Mouse (Mus musculus) ES-Bruce4 (cell line): ENCODE measurements around the gene D930048N14Rik. TPM values are rescaled to one million over a fixed set of nuclear protein-coding genes. Genes with fewer than 3 reads are reported as not detected.
"Not testable (repeated sequence)": the region's sequence is repeated elsewhere in the genome, so short reads cannot be mapped to it uniquely, and the experiment has no call there.

Experiments
- H3K27ac ChIP-seq: 2 replicates; pipeline ENCODE4 v1.5.1; 2012; ENCODE audit warnings: low read length, inconsistent platforms; ENCODE audit not compliant: insufficient read depth
- H3K27me3 ChIP-seq: 2 replicates; pipeline ENCODE4 v1.6.1; 2012; ENCODE audit warnings: mild to moderate bottlenecking, low read length, inconsistent platforms; ENCODE audit not compliant: control insufficient read depth, poor library complexity, insufficient read depth, severe bottlenecking
- H3K36me3 ChIP-seq: 2 replicates; pipeline ENCODE4 v1.6.1; 2012; ENCODE audit warnings: inconsistent platforms, mild to moderate bottlenecking, low read length, moderate library complexity; ENCODE audit not compliant: control insufficient read depth, poor library complexity, insufficient read depth, severe bottlenecking
- H3K4me1 ChIP-seq: one replicate; pipeline ENCODE4 v1.8.1; 2011; ENCODE audit warnings: low read length; ENCODE audit not compliant: control insufficient read depth, insufficient read depth
- H3K4me3 ChIP-seq: 2 replicates; pipeline ENCODE4 v1.5.1; 2011; ENCODE audit warnings: low read depth, mild to moderate bottlenecking, low read length
- H3K9ac ChIP-seq: 2 replicates; pipeline ENCODE4 v1.6.1; 2012; ENCODE audit warnings: low read depth, mild to moderate bottlenecking, inconsistent platforms; ENCODE audit not compliant: poor library complexity, severe bottlenecking
- H3K9me3 ChIP-seq: replicated peaks from 2 replicates; pipeline ENCODE4 v1.6.1; 2012; ENCODE audit warnings: mild to moderate bottlenecking, low read length, inconsistent platforms; ENCODE audit not compliant: control insufficient read depth, poor library complexity, insufficient read depth, severe bottlenecking
- CTCF ChIP-seq: IDR thresholded peaks from one replicate; pipeline ENCODE4 v1.8.1; 2011; ENCODE audit warnings: low read depth, low read length
- EP300 ChIP-seq: IDR thresholded peaks from 2 replicates; pipeline ENCODE4 v1.6.1; 2011; ENCODE audit warnings: low read depth, low read length; ENCODE audit not compliant: insufficient read depth
- POLR2A ChIP-seq: IDR thresholded peaks from one replicate; pipeline ENCODE4 v1.8.1; 2011; ENCODE audit warnings: low read length; ENCODE audit not compliant: insufficient read depth
- polyA plus RNA-seq: library from polyadenylated mRNA; stranded (reverse); fragments of >200 nt; gene quantifications from 2 replicates; pipeline ENCODE4 v1.2.4, GENCODE M21; 2011; ENCODE audit warnings: low read depth; ENCODE audit not compliant: missing spikeins, insufficient read depth, insufficient read length

The D930048N14Rik gene
- polyA plus RNA-seq, 1 experiment: 10.1 TPM

- TF ChIP-seq POLR2A: no peak
- no peak for TF ChIP-seq EP300
- TF ChIP-seq CTCF: no peak
- H3K9ac ChIP-seq: peak overlapping the region; percentile 78
- H3K4me3 ChIP-seq: peak overlapping the region; percentile 88
- peaks cover 8% of the 10 kb centered on the region for H3K36me3 ChIP-seq
- H3K4me1 ChIP-seq: no peaks in the 10 kb centered on the region
- H3K27me3 ChIP-seq: no peaks in the 10 kb centered on the region
- no peaks in the 10 kb centered on the region for H3K9me3 ChIP-seq
- peak overlapping the region; percentile 96 for H3K27ac ChIP-seq
These were observed 38.6 kb downstream of the D930048N14Rik start for GRCm38 (mm10) chr11:51689343-51689742.

- not testable (repeated sequence) for H3K4me1 ChIP-seq, H3K9me3 ChIP-seq, H3K4me3 ChIP-seq, H3K36me3 ChIP-seq, H3K27ac ChIP-seq, H3K9ac ChIP-seq, H3K27me3 ChIP-seq
These were observed 39.8 kb downstream of the D930048N14Rik start for GRCm38 (mm10) chr11:51690597-51690996.

- Histone ChIP-seq H3K9me3 (no peaks in the 10 kb centered on the region), H3K27ac (no peak overlapping the region), H3K36me3 (peaks cover 6% of the 10 kb centered on the region), H3K4me3 (no peak overlapping the region), H3K27me3 (no peaks in the 10 kb centered on the region; the same call in 1 of the 2 replicates), H3K9ac (no peak overlapping the region), H3K4me1 (no peaks in the 10 kb centered on the region)
- TF ChIP-seq EP300: no peak
- no peak for TF ChIP-seq POLR2A
- TF ChIP-seq CTCF: no peak
These were observed 44.2 kb downstream of the D930048N14Rik start for GRCm38 (mm10) chr11:51694984-51695383.

GRCm38 (mm10) chr11:51702831-51703230, 52.1 kb downstream of the D930048N14Rik start:
- Histone ChIP-seq H3K9ac (no peak overlapping the region), H3K27me3 (no peaks in the 10 kb centered on the region), H3K27ac (peak overlapping the region; percentile 89), H3K4me1 (no peaks in the 10 kb centered on the region), H3K9me3 (no peaks in the 10 kb centered on the region), H3K36me3 (peaks cover 22% of the 10 kb centered on the region), H3K4me3 (no peak overlapping the region)
- TF ChIP-seq CTCF (no peak), POLR2A (no peak), EP300 (no peak)

GRCm38 (mm10) chr11:51703379-51703998, 52.7 kb downstream of the D930048N14Rik start:
- Histone ChIP-seq H3K4me1 (no peaks in the 10 kb centered on the region), H3K9me3 (no peaks in the 10 kb centered on the region), H3K9ac (peak overlapping the region; percentile 22; the same call in 1 of the 2 replicates), H3K27me3 (no peaks in the 10 kb centered on the region), H3K36me3 (peaks cover 21% of the 10 kb centered on the region), H3K4me3 (peak overlapping the region; percentile 69), H3K27ac (peak overlapping the region; percentile 92)
- TF ChIP-seq POLR2A (peak; percentile 70), EP300 (no peak), CTCF (peak; percentile 58)

GRCm38 (mm10) chr11:51706451-51706850, 55.7 kb downstream of the D930048N14Rik start:
- peaks cover 17% of the 10 kb centered on the region for H3K36me3 ChIP-seq
- H3K9ac ChIP-seq: no peak overlapping the region
- H3K4me1 ChIP-seq: no peaks in the 10 kb centered on the region
- no peak for TF ChIP-seq EP300
- no peak for TF ChIP-seq POLR2A
- TF ChIP-seq CTCF: no peak
- no peak overlapping the region for H3K27ac ChIP-seq
- no peaks in the 10 kb centered on the region for H3K9me3 ChIP-seq
- no peak overlapping the region for H3K4me3 ChIP-seq
- no peaks in the 10 kb centered on the region for H3K27me3 ChIP-seq
